Mouse (Mus musculus) hindbrain, embryonic 10.5 days (tissue): Measurements from ENCODE around the gene Ndufaf5. TPM values are rescaled to one million over a fixed set of nuclear protein-coding genes. Genes with fewer than 3 reads are reported as not detected.
"Not testable (repeated sequence)": the region's sequence is repeated elsewhere in the genome, so short reads cannot be mapped to it uniquely, and the experiment has no call there.

Experiments
- DNase-seq: peaks from one replicate; pipeline ENCODE4 v3.0.0-alpha.2; 2017; ENCODE audit warnings: low spot score
- H3K27ac ChIP-seq: fragments of 300-500 bp; sonication (generic); 2 replicates; pipeline ENCODE4 v1.5.1; 2016; ENCODE audit warnings: mild to moderate bottlenecking, moderate library complexity
- H3K27me3 ChIP-seq: fragments of 300-500 bp; sonication (generic); 2 replicates; pipeline ENCODE4 v1.6.1; 2016; ENCODE audit warnings: mild to moderate bottlenecking; ENCODE audit not compliant: poor library complexity, insufficient read depth, severe bottlenecking
- H3K36me3 ChIP-seq: fragments of 300-500 bp; sonication (generic); 2 replicates; pipeline ENCODE4 v1.6.1; 2016; ENCODE audit warnings: mild to moderate bottlenecking, moderate library complexity
- H3K4me1 ChIP-seq: fragments of 300-500 bp; sonication (generic); replicated peaks from 2 replicates; pipeline ENCODE4 v1.6.1; 2016; ENCODE audit warnings: mild to moderate bottlenecking
- H3K4me3 ChIP-seq: fragments of 300-500 bp; sonication (generic); 2 replicates; pipeline ENCODE4 v1.5.1; 2016; ENCODE audit warnings: mild to moderate bottlenecking, moderate library complexity
- H3K9me3 ChIP-seq: fragments of 300-500 bp; sonication (generic); 2 replicates; pipeline ENCODE4 v1.6.1; 2016; ENCODE audit warnings: mild to moderate bottlenecking, moderate library complexity
- WGBS: fragments of 180-500 bp; shearing (Covaris S2); methylation state at CpG from one replicate; pipeline ENCODE4 v1.1.7; 2016; 5-methylcytosine and 5-hydroxymethylcytosine counted together
- polyA plus RNA-seq: library from polyadenylated mRNA; unstranded; fragments of >200 nt; fragmentation: Nextera tagmentation; extraction: Ambion mirVana; gene quantifications from 2 replicates; pipeline ENCODE4 v1.2.1, GENCODE M21; 2016

Gene Ndufaf5
- 28.8 and 29.2 TPM in 2 replicates for polyA plus RNA-seq

- Histone ChIP-seq H3K36me3 (peaks cover 41% of the 10 kb centered on the region), H3K27me3 (no peaks in the 10 kb centered on the region), H3K27ac (peak within 1 kb of the TSS; percentile 91), H3K4me1 (peaks cover 17% of the 10 kb centered on the region), H3K9me3 (no peaks in the 10 kb centered on the region), H3K4me3 (peak within 1 kb of the TSS; percentile 89)
- under 1% methylated on average over 43 of the region's 43 CpGs for WGBS
- peak; percentile 96 for DNase-seq
These were observed at the start of gene Ndufaf5, which contains the start of gene Esf1 for GRCm38 (mm10) chr2:140170127-140170802. TSS of gene Ndufaf5 (plus strand) at chr2:140170649. TSS of gene Esf1 (minus strand) at chr2:140170564.

GRCm38 (mm10) chr2:140125516-140125915 lies 44.9 kb upstream of the Ndufaf5 start:
- Histone ChIP-seq H3K9me3 (no peaks in the 10 kb centered on the region), H3K36me3 (peaks cover 95% of the 10 kb centered on the region), H3K27me3 (no peaks in the 10 kb centered on the region), H3K27ac (no peak overlapping the region), H3K4me1 (no peaks in the 10 kb centered on the region), H3K4me3 (no peak overlapping the region)
- WGBS: 86% methylated on average over 2 of the region's 2 CpGs
- no peak for DNase-seq

GRCm38 (mm10) chr2:140151743-140152142 lies 18.7 kb upstream of the Ndufaf5 start, which contains the start of gene Gm17374:
TSS of gene Gm17374 (plus strand) at chr2:140152043.
- not testable (repeated sequence) for H3K9me3 ChIP-seq, DNase-seq, H3K4me1 ChIP-seq, H3K27me3 ChIP-seq, H3K27ac ChIP-seq, H3K4me3 ChIP-seq
- peaks cover 81% of the 10 kb centered on the region for H3K36me3 ChIP-seq
- WGBS: 94% methylated on average over 4 of the region's 4 CpGs

- no peak for DNase-seq
- Histone ChIP-seq H3K36me3 (peaks cover 74% of the 10 kb centered on the region), H3K4me3 (no peak overlapping the region), H3K9me3 (no peaks in the 10 kb centered on the region), H3K27ac (no peak overlapping the region), H3K27me3 (no peaks in the 10 kb centered on the region), H3K4me1 (no peaks in the 10 kb centered on the region)
- 83% methylated on average over 3 of the region's 3 CpGs for WGBS
These were observed 11.2 kb upstream of the Ndufaf5 start for GRCm38 (mm10) chr2:140159186-140159730.

- H3K36me3 ChIP-seq: peaks cover 70% of the 10 kb centered on the region
These were observed 7.0 kb upstream of the Ndufaf5 start for GRCm38 (mm10) chr2:140163351-140163854.

GRCm38 (mm10) chr2:140169057-140169456 lies 1.4 kb upstream of the Ndufaf5 start:
- no peak for DNase-seq
- peaks cover 17% of the 10 kb centered on the region for H3K4me1 ChIP-seq
- no peaks in the 10 kb centered on the region for H3K27me3 ChIP-seq
- H3K36me3 ChIP-seq: peaks cover 47% of the 10 kb centered on the region
- H3K4me3 ChIP-seq: peak overlapping the region; percentile 89
- H3K27ac ChIP-seq: no peak overlapping the region
- no peaks in the 10 kb centered on the region for H3K9me3 ChIP-seq
- 85% methylated on average over 1 of the region's 1 CpGs for WGBS

More at GRCm38 (mm10) chr2:140163351-140163854, 7.0 kb upstream of the Ndufaf5 start:
- Histone ChIP-seq H3K4me3 (no peak overlapping the region), H3K4me1 (no peaks in the 10 kb centered on the region), H3K27me3 (no peaks in the 10 kb centered on the region), H3K9me3 (no peaks in the 10 kb centered on the region), H3K27ac (no peak overlapping the region)
- WGBS: 94% methylated on average over 5 of the region's 5 CpGs
- no peak for DNase-seq

GRCm38 (mm10) chr2:140170803-140171553 lies 529 bp downstream of the Ndufaf5 start:
- DNase-seq: no peak
- H3K27me3 ChIP-seq: no peaks in the 10 kb centered on the region
- 7% methylated on average over 28 of the region's 28 CpGs for WGBS
- peaks cover 17% of the 10 kb centered on the region for H3K4me1 ChIP-seq
- peaks cover 35% of the 10 kb centered on the region for H3K36me3 ChIP-seq
- H3K9me3 ChIP-seq: no peaks in the 10 kb centered on the region
- H3K27ac ChIP-seq: peak overlapping the region; percentile 91
- peak overlapping the region; percentile 89 for H3K4me3 ChIP-seq

- WGBS: 87% methylated on average over 3 of the region's 3 CpGs
- H3K36me3 ChIP-seq: peaks cover 58% of the 10 kb centered on the region
- H3K4me3 ChIP-seq: not testable (repeated sequence)
These were observed 15.3 kb downstream of the Ndufaf5 start for GRCm38 (mm10) chr2:140185685-140186210.

GRCm38 (mm10) chr2:140200713-140201112 lies 30.3 kb downstream of the Ndufaf5 start:
- DNase-seq: no peak
- Histone ChIP-seq H3K4me1 (no peaks in the 10 kb centered on the region), H3K9me3 (no peaks in the 10 kb centered on the region), H3K27ac (no peak overlapping the region), H3K27me3 (no peaks in the 10 kb centered on the region), H3K4me3 (no peak overlapping the region), H3K36me3 (peaks cover 57% of the 10 kb centered on the region)
- WGBS: 85% methylated on average over 2 of the region's 2 CpGs

More at GRCm38 (mm10) chr2:140185685-140186210, 15.3 kb downstream of the Ndufaf5 start:
- H3K27ac ChIP-seq, H3K27me3 ChIP-seq, DNase-seq, H3K9me3 ChIP-seq, H3K4me1 ChIP-seq: not testable (repeated sequence)

- 95% methylated on average over 5 of the region's 5 CpGs for WGBS
- Histone ChIP-seq H3K36me3 (peaks cover 59% of the 10 kb centered on the region), H3K27ac (no peak overlapping the region), H3K4me3 (no peak overlapping the region), H3K9me3 (no peaks in the 10 kb centered on the region), H3K27me3 (no peaks in the 10 kb centered on the region), H3K4me1 (no peaks in the 10 kb centered on the region)
- no peak for DNase-seq
These were observed 32.1 kb downstream of the Ndufaf5 start for GRCm38 (mm10) chr2:140202573-140202972.

- Histone ChIP-seq H3K27ac (no peak overlapping the region), H3K4me3 (no peak overlapping the region), H3K4me1 (no peaks in the 10 kb centered on the region), H3K36me3 (peaks cover 53% of the 10 kb centered on the region), H3K27me3 (no peaks in the 10 kb centered on the region), H3K9me3 (no peaks in the 10 kb centered on the region)
- 95% methylated on average over 7 of the region's 7 CpGs for WGBS
- DNase-seq: no peak
These were observed 33.3 kb downstream of the Ndufaf5 start for GRCm38 (mm10) chr2:140203756-140204155.

GRCm38 (mm10) chr2:140214519-140215027 lies 44.1 kb downstream of the Ndufaf5 start:
- Histone ChIP-seq H3K9me3 (no peaks in the 10 kb centered on the region), H3K4me1 (no peaks in the 10 kb centered on the region), H3K36me3 (no peaks in the 10 kb centered on the region), H3K4me3 (no peak overlapping the region), H3K27me3 (no peaks in the 10 kb centered on the region), H3K27ac (no peak overlapping the region)
- no peak for DNase-seq
- 91% methylated on average over 4 of the region's 4 CpGs for WGBS
